Mouse (Mus musculus) MEL (cell line): Measurements from ENCODE around the gene Enpp7.

ENCODE experiments used
- CTCF ChIP-seq, 3 experiments: IDR thresholded peaks in 2 of 3; conservative IDR thresholded peaks in 1 of 3; 2 replicates each; pipeline ENCODE4 v1.5.1; 2011 to 2012; ENCODE audit warnings: low read length in 3 of 3, low read depth in 2 of 3, mild to moderate bottlenecking in 2 of 3, improper control_type of control experiment in 1 of 3, inconsistent platforms in 1 of 3, mixed read lengths in 1 of 3, moderate library complexity in 1 of 3; ENCODE audit not compliant: control insufficient read depth in 1 of 3, insufficient read depth in 1 of 3, poor library complexity in 1 of 3, severe bottlenecking in 1 of 3
- RAD21 ChIP-seq: IDR thresholded peaks from 2 replicates; pipeline ENCODE4 v1.6.1; 2011; ENCODE audit warnings: mild to moderate bottlenecking, low read depth, low read length, improper control_type of control experiment
- USF2 ChIP-seq, 2 experiments: IDR thresholded peaks; 2 replicates each; pipeline ENCODE4 v1.6.1; 2011 to 2012; ENCODE audit warnings: improper control_type of control experiment in 2 of 2, low read length in 2 of 2, borderline replicate concordance in 1 of 2, inconsistent platforms in 1 of 2, low read depth in 1 of 2, mild to moderate bottlenecking in 1 of 2; ENCODE audit not compliant: insufficient read depth in 1 of 2

GRCm38 (mm10) chr11:119022068-119022894 lies 34.3 kb downstream of the Enpp7 start:
- TF ChIP-seq CTCF (IDR thresholded peaks at IDR 0.05 in 2 of 3, conservative IDR thresholded peaks at IDR 0.05 in 1 of 3; ENCODE audit: control insufficient read depth in 1 of 3, insufficient read depth in 1 of 3, low read depth in 2 of 3, low read length in 3 of 3, poor library complexity in 1 of 3, severe bottlenecking in 1 of 3) (peak; percentile 31 to 68 (median 49); a peak in 5 of 6 replicates), RAD21 (no peak), USF2 (IDR thresholded peaks at IDR 0.05; ENCODE audit: borderline replicate concordance in 1 of 2, insufficient read depth in 1 of 2, low read depth in 1 of 2, low read length in 2 of 2) (no peak)
